ENCODE assay signal across 17 mouse cellular contexts in genomic region chr7:131757922-131758321, GRCm38 (mm10).
A peak's percentile ranks its signal among the peaks of the same experiment; 100 is the strongest.
DNase-seq lines count a peak whose midpoint lies in the region; ATAC-seq and TF ChIP-seq lines count a peak whose summit lies in the region.
"Had no signal": no experiment of that assay in that cellular context is flagged by ENCODE, and none has a peak within 500 bp of the region (broad histone marks: within the 10 kb centered on the region; RNA-seq: fewer than 3 reads in every experiment).

No protein-coding gene starts in this region.

- no peak overlapping the region for H3K4me2 ChIP-seq in lung, embryonic 14.5 days
- H3K4me2 ChIP-seq in stomach, postnatal 0 days (replicated peaks; ENCODE audit: low read depth): no peak overlapping the region
- no peak overlapping the region for H3K4me2 ChIP-seq in hindbrain, embryonic 14.5 days (replicated peaks)
- H3K4me2 ChIP-seq: forebrain, embryonic 12.5 days; limb, embryonic 15.5 days; midbrain, embryonic 11.5 days had no signal

- ATAC-seq in lung, embryonic 14.5 days (ENCODE audit: insufficient read depth): no peak
- ATAC-seq in Patski: no peak
- ATAC-seq in stomach, postnatal 0 days (ENCODE audit: low FRiP score, low TSS enrichment): no peak
- ATAC-seq in hindbrain, embryonic 14.5 days (ENCODE audit: low FRiP score): no peak
- ATAC-seq: hindbrain, embryonic 16.5 days had no signal

- H3K36me3 ChIP-seq in heart, adult 2 months (ENCODE audit: control insufficient read depth, insufficient read depth, low read length): no peaks in the 10 kb centered on the region
- H3K36me3 ChIP-seq in lung, embryonic 14.5 days (ENCODE audit: insufficient read depth): no peaks in the 10 kb centered on the region
- no peaks in the 10 kb centered on the region for H3K36me3 ChIP-seq in stomach, postnatal 0 days (ENCODE audit: control insufficient read depth, insufficient read depth, low read length)
- H3K36me3 ChIP-seq in hindbrain, embryonic 14.5 days (replicated peaks; ENCODE audit: control insufficient read depth, insufficient read depth): no peaks in the 10 kb centered on the region
- H3K36me3 ChIP-seq: forebrain, embryonic 12.5 days; heart, embryonic 10.5 days; limb, embryonic 15.5 days had no signal

- DNase-seq in heart, adult 2 months: no peak
- no peak for DNase-seq in heart, adult 9 months (ENCODE audit: low spot score in 2 of 2)
- DNase-seq in lung, embryonic 14.5 days: no peak
- DNase-seq in lung, postnatal 25 days (ENCODE audit: low spot score): no peak
- DNase-seq in Patski (ENCODE audit: low read depth, low spot score): no peak
- DNase-seq in stomach, postnatal 0 days (ENCODE audit: low spot score): no peak
- DNase-seq in hindbrain, embryonic 14.5 days (ENCODE audit: low spot score): no peak
- DNase-seq in frontal cortex, postnatal 25 days (ENCODE audit: low spot score in 2 of 2): no peak
- DNase-seq: cerebellum, adult 8-10 months; embryo, embryonic 11 days; heart, postnatal 14 days; lung, postnatal 14 days had no signal

- H3K79me2 ChIP-seq in heart, adult 2 months (replicated peaks; ENCODE audit: control insufficient read depth, insufficient read depth, low read length): no peaks in the 10 kb centered on the region

- TF ChIP-seq EP300 in heart, adult 2 months (IDR thresholded peaks at IDR 0.05; ENCODE audit: insufficient read depth, low read depth, low read length): no peak
- TF ChIP-seq EP300 in stomach, postnatal 0 days (optimal IDR thresholded peaks at IDR 0.05): no peak

- POLR2A ChIA-PET in Patski (lab: Charles Lee): no interaction called here

- no peak overlapping the region for H3K9ac ChIP-seq in heart, adult 2 months (ENCODE audit: low read depth, low read length)
- no peak overlapping the region for H3K9ac ChIP-seq in lung, embryonic 14.5 days
- no peak overlapping the region for H3K9ac ChIP-seq in stomach, postnatal 0 days (ENCODE audit: low read length)
- H3K9ac ChIP-seq in hindbrain, embryonic 14.5 days: no peak overlapping the region
- H3K9ac ChIP-seq: forebrain, embryonic 12.5 days; limb, embryonic 15.5 days had no signal

- CTCF ChIA-PET in Patski (lab: Charles Lee): no interaction called here

- H3K27me3 ChIP-seq in heart, adult 2 months (ENCODE audit: control insufficient read depth, insufficient read depth, low read length): no peaks in the 10 kb centered on the region
- H3K27me3 ChIP-seq in lung, embryonic 14.5 days (ENCODE audit: insufficient read depth, low read length): no peaks in the 10 kb centered on the region
- H3K27me3 ChIP-seq in Patski: no peaks in the 10 kb centered on the region
- no peaks in the 10 kb centered on the region for H3K27me3 ChIP-seq in stomach, postnatal 0 days (ENCODE audit: control insufficient read depth, insufficient read depth, low read length)
- no peaks in the 10 kb centered on the region for H3K27me3 ChIP-seq in hindbrain, embryonic 14.5 days (ENCODE audit: control insufficient read depth, insufficient read depth, low read length)
- H3K27me3 ChIP-seq: limb, embryonic 15.5 days had no signal

- H3K4me3 ChIP-seq in heart, adult 2 months: no peak overlapping the region
- no peak overlapping the region for H3K4me3 ChIP-seq in lung, embryonic 14.5 days (ENCODE audit: low read depth, low read length)
- H3K4me3 ChIP-seq in stomach, postnatal 0 days (ENCODE audit: low read depth, low read length): no peak overlapping the region
- H3K4me3 ChIP-seq in hindbrain, embryonic 14.5 days (replicated peaks; ENCODE audit: low read length): no peak overlapping the region
- H3K4me3 ChIP-seq: forebrain, embryonic 12.5 days; heart, embryonic 10.5 days; limb, embryonic 15.5 days had no signal

- H3K4me1 ChIP-seq in heart, adult 2 months (ENCODE audit: control insufficient read depth, insufficient read depth, low read length): no peaks in the 10 kb centered on the region
- H3K4me1 ChIP-seq in lung, embryonic 14.5 days (ENCODE audit: insufficient read depth): no peaks in the 10 kb centered on the region
- H3K4me1 ChIP-seq in stomach, postnatal 0 days (replicated peaks; ENCODE audit: control insufficient read depth, insufficient read depth): no peaks in the 10 kb centered on the region
- no peaks in the 10 kb centered on the region for H3K4me1 ChIP-seq in hindbrain, embryonic 14.5 days (replicated peaks; ENCODE audit: control insufficient read depth, insufficient read depth, low read length)
- H3K4me1 ChIP-seq: forebrain, embryonic 12.5 days; heart, embryonic 10.5 days; limb, embryonic 15.5 days had no signal

- in situ Hi-C loops in Patski (cut with MboI; ENCODE audit: low pct_unique_long_range_greater_than_20kb): no loop called here

- no peak overlapping the region for H3K27ac ChIP-seq in heart, adult 2 months
- no peak overlapping the region for H3K27ac ChIP-seq in lung, embryonic 14.5 days (ENCODE audit: low read depth)
- no peak overlapping the region for H3K27ac ChIP-seq in stomach, postnatal 0 days (replicated peaks)
- no peak overlapping the region for H3K27ac ChIP-seq in hindbrain, embryonic 14.5 days
- H3K27ac ChIP-seq: forebrain, embryonic 12.5 days; heart, embryonic 10.5 days; limb, embryonic 15.5 days had no signal

- intact Hi-C loops in heart, adult 2 months (cut with DNase I): no loop called here

- peak; percentile 46 for TF ChIP-seq CTCF in heart, adult 2 months (IDR thresholded peaks at IDR 0.05)
- TF ChIP-seq CTCF in lung, embryonic 14.5 days (IDR thresholded peaks at IDR 0.05; ENCODE audit: low read depth): peak; percentile 54
- peak; percentile 50 for TF ChIP-seq CTCF in Patski (IDR thresholded peaks at IDR 0.05)
- peak; percentile 47 for TF ChIP-seq CTCF in stomach, postnatal 0 days (IDR thresholded peaks at IDR 0.05; ENCODE audit: low read depth)

- WGBS in heart, adult 2 months: 87% methylated on average over 3 of the region's 3 CpGs
- 89% methylated on average over 3 of the region's 3 CpGs for WGBS in lung, embryonic 14.5 days
- 90% methylated on average over 3 of the region's 3 CpGs for WGBS in stomach, postnatal 0 days
- 88% methylated on average over 3 of the region's 3 CpGs for WGBS in hindbrain, embryonic 14.5 days

- no peak for TF ChIP-seq POLR2A in heart, adult 2 months (IDR thresholded peaks at IDR 0.05; ENCODE audit: insufficient read depth, low read depth, low read length)

- H3K9me3 ChIP-seq in lung, embryonic 14.5 days (ENCODE audit: low read depth, low read length): no peaks in the 10 kb centered on the region; the same call in 1 of the 2 replicates
- no peaks in the 10 kb centered on the region for H3K9me3 ChIP-seq in stomach, postnatal 0 days (ENCODE audit: control insufficient read depth, low read length)
- 0 out of 2 replicates have a peak, but pooled peaks cover 4% of the 10 kb centered on the region for H3K9me3 ChIP-seq in hindbrain, embryonic 14.5 days (ENCODE audit: control insufficient read depth, low read length)
- H3K9me3 ChIP-seq: forebrain, embryonic 12.5 days; limb, embryonic 15.5 days had no signal
